Mouse (Mus musculus) monocyte, adult 5-6 weeks (primary cell): ENCODE data around the gene Uqcc3. TPM values are rescaled to one million over a fixed set of nuclear protein-coding genes. Genes with fewer than 3 reads are reported as not detected.

Experiments
- total RNA-seq: library from RNA; stranded (forward); fragments of 200-1000, 200-491, 200-594 nt; gene quantifications from 3 replicates; pipeline ENCODE4 v1.2.3, GENCODE M21; 2017

The Uqcc3 gene
- total RNA-seq, 1 experiment from 2014 or later, result 54.5 TPM

Other genes starting within 250 kb of the Uqcc3 start
- gene Chrm1, start 217.1 kb downstream of the Uqcc3 start, total RNA-seq, result not detected in 3 replicates
- 61.4 to 198 TPM (median 77.3 TPM) in 3 replicates for gene Slc3a2, start 157.6 kb downstream of the Uqcc3 start, total RNA-seq
- gene Wdr74, start 145.1 kb downstream of the Uqcc3 start, total RNA-seq, result 32.5 to 68.4 TPM (median 56.6 TPM) in 3 replicates
- gene 1700092M07Rik, start 140.2 kb downstream of the Uqcc3 start, total RNA-seq, result 1.9 to 2.8 TPM in 2 of 3 replicates, not detected in the other
- 105 to 173 TPM (median 138 TPM) in 3 replicates for gene Stx5a, start 139.5 kb downstream of the Uqcc3 start, total RNA-seq
- gene Nxf1, start 123.8 kb downstream of the Uqcc3 start, total RNA-seq, result 85.6 to 138 TPM (median 127 TPM) in 3 replicates
- gene Tmem223, start 109.9 kb downstream of the Uqcc3 start, total RNA-seq, result 10.2 to 19.0 TPM (median 12.6 TPM) in 3 replicates
- gene Tmem179b, start 106.5 kb downstream of the Uqcc3 start, total RNA-seq, result 86.6 to 115 TPM (median 101 TPM) in 3 replicates
- gene Taf6l, start 94.5 kb downstream of the Uqcc3 start, total RNA-seq, result 2.0 to 11.4 TPM (median 4.5 TPM) in 3 replicates
- 31.6 to 48.4 TPM (median 47.3 TPM) in 3 replicates for gene Polr2g, start 82.3 kb downstream of the Uqcc3 start, total RNA-seq
- gene Zbtb3, start 78.4 kb downstream of the Uqcc3 start, total RNA-seq, result 0.85 to 1.2 TPM (median 1.1 TPM) in 3 replicates
- gene Ttc9c, start 61.6 kb downstream of the Uqcc3 start, total RNA-seq, result 40.1 to 52.8 TPM (median 48.3 TPM) in 3 replicates
- gene Hnrnpul2, start 60.9 kb downstream of the Uqcc3 start, total RNA-seq, result 84.4 to 149 TPM (median 101 TPM) in 3 replicates
- gene AC129217.1, start 51.1 kb downstream of the Uqcc3 start, total RNA-seq, result 40.4 to 54.5 TPM (median 44.1 TPM) in 3 replicates
- gene Bscl2, start 43.5 kb downstream of the Uqcc3 start, total RNA-seq, result 25.1 to 34.8 TPM (median 30.9 TPM) in 3 replicates
- 0.39 to 0.64 TPM in 2 of 3 replicates, not detected in the other for gene Gng3, start 41.7 kb downstream of the Uqcc3 start, total RNA-seq
- gene Lrrn4cl, start 30.2 kb downstream of the Uqcc3 start, total RNA-seq, result 0.10 to 0.78 TPM (median 0.32 TPM) in 3 replicates
- 200 to 274 TPM (median 220 TPM) in 3 replicates for gene Ubxn1, start 9.4 kb downstream of the Uqcc3 start, total RNA-seq
- gene Lbhd1, start 2.8 kb upstream of the Uqcc3 start, total RNA-seq, result 18.1 to 52.5 TPM (median 21.3 TPM) in 3 replicates
- not detected in 3 replicates for gene Gm49403, start 3.0 kb upstream of the Uqcc3 start, total RNA-seq
- gene 1810009A15Rik, start 7.9 kb upstream of the Uqcc3 start, total RNA-seq, result 62.5 to 90.9 TPM (median 65.3 TPM) in 3 replicates
- gene Gm49416, start 8.0 kb upstream of the Uqcc3 start, total RNA-seq, result not detected in 3 replicates
- gene Ints5, start 12.1 kb upstream of the Uqcc3 start, total RNA-seq, result 5.8 to 9.1 TPM (median 7.4 TPM) in 3 replicates
- 57.5 to 87.0 TPM (median 59.6 TPM) in 3 replicates for gene Ganab, start 17.1 kb upstream of the Uqcc3 start, total RNA-seq
- 34.2 to 75.8 TPM (median 50.2 TPM) in 3 replicates for gene B3gat3, start 39.5 kb upstream of the Uqcc3 start, total RNA-seq
- 2.1 to 7.6 TPM (median 3.6 TPM) in 3 replicates for gene Rom1, start 48.4 kb upstream of the Uqcc3 start, total RNA-seq
- 39.3 to 101 TPM (median 62.5 TPM) in 3 replicates for gene Eml3, start 48.6 kb upstream of the Uqcc3 start, total RNA-seq
- gene Mta2, start 61.0 kb upstream of the Uqcc3 start, total RNA-seq, result 129 to 201 TPM (median 158 TPM) in 3 replicates
- 14.8 to 16.9 TPM (median 16.7 TPM) in 3 replicates for gene Tut1, start 72.9 kb upstream of the Uqcc3 start, total RNA-seq
- gene Eef1g, start 86.1 kb upstream of the Uqcc3 start, total RNA-seq, result 313 to 352 TPM (median 341 TPM) in 3 replicates
- gene Ahnak, start 108.4 kb upstream of the Uqcc3 start, total RNA-seq, result 408 to 1,020 TPM (median 414 TPM) in 3 replicates
- not detected in 3 replicates for gene Scgb1a1, start 207.0 kb upstream of the Uqcc3 start, total RNA-seq